Mouse (Mus musculus): Measurements from ENCODE around the gene Ift43. TPM values are rescaled to one million over a fixed set of nuclear protein-coding genes. Genes with fewer than 3 reads are reported as not detected.
A peak's percentile ranks its signal among the peaks of the same experiment; 100 is the strongest.

Gene Ift43
- polyA plus RNA-seq, 1 experiment from 2014 or later = 77.0 TPM

GRCm38 (mm10) chr12:86088042-86088441 is 5.7 kb downstream of the Ift43 start:
- Histone ChIP-seq H3K4me2 (replicated peaks; ENCODE audit: low read depth, low read length) (no peak overlapping the region), H3K27me3 (ENCODE audit: control insufficient read depth, insufficient read depth, low read length) (no peaks in the 10 kb centered on the region), H3K36me3 (ENCODE audit: control insufficient read depth, insufficient read depth, low read length) (peaks cover 5% of the 10 kb centered on the region), H3K9ac (ENCODE audit: low read depth, low read length) (no peak overlapping the region), H3K27ac (ENCODE audit: low read depth, low read length) (no peak overlapping the region), H3K9me3 (ENCODE audit: control insufficient read depth, low read length) (no peaks in the 10 kb centered on the region), H3K4me3 (ENCODE audit: low read length) (no peak overlapping the region), H3K4me1 (ENCODE audit: control insufficient read depth, insufficient read depth, low read length) (peaks cover 19% of the 10 kb centered on the region)
- ATAC-seq (ENCODE audit: low FRiP score, low TSS enrichment) = no peak
- 61% methylated on average over 7 of the region's 7 CpGs for WGBS

- no peak overlapping the region for H3K27ac ChIP-seq (ENCODE audit: low read depth, low read length)
- peaks cover 14% of the 10 kb centered on the region for H3K4me1 ChIP-seq (ENCODE audit: control insufficient read depth, insufficient read depth, low read length)
- H3K9me3 ChIP-seq (ENCODE audit: control insufficient read depth, low read length) = no peaks in the 10 kb centered on the region
- no peak overlapping the region for H3K4me3 ChIP-seq (ENCODE audit: low read length)
- no peaks in the 10 kb centered on the region for H3K27me3 ChIP-seq (ENCODE audit: control insufficient read depth, insufficient read depth, low read length)
- no peak overlapping the region for H3K4me2 ChIP-seq (replicated peaks; ENCODE audit: low read depth, low read length)
- ATAC-seq (ENCODE audit: low FRiP score, low TSS enrichment) = no peak
- H3K9ac ChIP-seq (ENCODE audit: low read depth, low read length) = no peak overlapping the region
- WGBS = 73% methylated on average over 4 of the region's 4 CpGs
- H3K36me3 ChIP-seq (ENCODE audit: control insufficient read depth, insufficient read depth, low read length) = peaks cover 3% of the 10 kb centered on the region
These were observed 8.4 kb downstream of the Ift43 start for GRCm38 (mm10) chr12:86090764-86091163.

GRCm38 (mm10) chr12:86091601-86092132 is 9.3 kb downstream of the Ift43 start:
- H3K27me3 ChIP-seq (ENCODE audit: control insufficient read depth, insufficient read depth, low read length) = no peaks in the 10 kb centered on the region
- H3K4me2 ChIP-seq (replicated peaks; ENCODE audit: low read depth, low read length) = no peak overlapping the region
- 29% methylated on average over 18 of the region's 18 CpGs for whole genome bisulfite sequencing
- no peak overlapping the region for H3K9ac ChIP-seq (ENCODE audit: low read depth, low read length)
- no peak overlapping the region for H3K4me3 ChIP-seq (ENCODE audit: low read length)
- peak; percentile 43 for ATAC-seq (ENCODE audit: low FRiP score, low TSS enrichment)
- H3K9me3 ChIP-seq (ENCODE audit: control insufficient read depth, low read length) = no peaks in the 10 kb centered on the region
- H3K4me1 ChIP-seq (ENCODE audit: control insufficient read depth, insufficient read depth, low read length) = peaks cover 14% of the 10 kb centered on the region
- H3K36me3 ChIP-seq (ENCODE audit: control insufficient read depth, insufficient read depth, low read length) = no peaks in the 10 kb centered on the region; the same call in 1 of the 2 replicates
- no peak overlapping the region for H3K27ac ChIP-seq (ENCODE audit: low read depth, low read length)

- 90% methylated on average over 4 of the region's 4 CpGs for WGBS
- Histone ChIP-seq H3K4me2 (replicated peaks; ENCODE audit: low read depth, low read length) (no peak overlapping the region), H3K4me3 (ENCODE audit: low read length) (no peak overlapping the region), H3K27ac (ENCODE audit: low read depth, low read length) (no peak overlapping the region), H3K36me3 (ENCODE audit: control insufficient read depth, insufficient read depth, low read length) (no peaks in the 10 kb centered on the region; the same call in 1 of the 2 replicates), H3K9ac (ENCODE audit: low read depth, low read length) (no peak overlapping the region), H3K4me1 (ENCODE audit: control insufficient read depth, insufficient read depth, low read length) (peaks cover 14% of the 10 kb centered on the region), H3K9me3 (ENCODE audit: control insufficient read depth, low read length) (no peaks in the 10 kb centered on the region), H3K27me3 (ENCODE audit: control insufficient read depth, insufficient read depth, low read length) (no peaks in the 10 kb centered on the region)
- ATAC-seq (ENCODE audit: low FRiP score, low TSS enrichment) = no peak
These were observed 11.7 kb downstream of the Ift43 start for GRCm38 (mm10) chr12:86094075-86094474.

- Histone ChIP-seq H3K4me3 (ENCODE audit: low read length) (no peak overlapping the region), H3K27me3 (ENCODE audit: control insufficient read depth, insufficient read depth, low read length) (no peaks in the 10 kb centered on the region), H3K27ac (ENCODE audit: low read depth, low read length) (no peak overlapping the region), H3K9me3 (ENCODE audit: control insufficient read depth, low read length) (no peaks in the 10 kb centered on the region), H3K4me2 (replicated peaks; ENCODE audit: low read depth, low read length) (no peak overlapping the region), H3K36me3 (ENCODE audit: control insufficient read depth, insufficient read depth, low read length) (no peaks in the 10 kb centered on the region), H3K4me1 (ENCODE audit: control insufficient read depth, insufficient read depth, low read length) (peaks cover 14% of the 10 kb centered on the region), H3K9ac (ENCODE audit: low read depth, low read length) (no peak overlapping the region)
- 90% methylated on average over 4 of the region's 4 CpGs for WGBS
- ATAC-seq (ENCODE audit: low FRiP score, low TSS enrichment) = no peak
These were observed 13.5 kb downstream of the Ift43 start for GRCm38 (mm10) chr12:86095806-86096205.

- Histone ChIP-seq H3K4me1 (ENCODE audit: control insufficient read depth, insufficient read depth, low read length) (no peaks in the 10 kb centered on the region), H3K4me3 (ENCODE audit: low read length) (no peak overlapping the region), H3K9ac (ENCODE audit: low read depth, low read length) (no peak overlapping the region), H3K9me3 (ENCODE audit: control insufficient read depth, low read length) (no peaks in the 10 kb centered on the region), H3K36me3 (ENCODE audit: control insufficient read depth, insufficient read depth, low read length) (no peaks in the 10 kb centered on the region), H3K27ac (ENCODE audit: low read depth, low read length) (no peak overlapping the region), H3K27me3 (ENCODE audit: control insufficient read depth, insufficient read depth, low read length) (no peaks in the 10 kb centered on the region), H3K4me2 (replicated peaks; ENCODE audit: low read depth, low read length) (no peak overlapping the region)
- 88% methylated on average over 11 of the region's 11 CpGs for WGBS
- no peak for ATAC-seq (ENCODE audit: low FRiP score, low TSS enrichment)
These were observed 15.4 kb downstream of the Ift43 start for GRCm38 (mm10) chr12:86097781-86098180.

- H3K4me3 ChIP-seq (ENCODE audit: low read length) = no peak overlapping the region
- H3K4me1 ChIP-seq (ENCODE audit: control insufficient read depth, insufficient read depth, low read length) = no peaks in the 10 kb centered on the region
- no peak for ATAC-seq (ENCODE audit: low FRiP score, low TSS enrichment)
- H3K27ac ChIP-seq (ENCODE audit: low read depth, low read length) = no peak overlapping the region
- H3K36me3 ChIP-seq (ENCODE audit: control insufficient read depth, insufficient read depth, low read length) = no peaks in the 10 kb centered on the region
- H3K27me3 ChIP-seq (ENCODE audit: control insufficient read depth, insufficient read depth, low read length) = no peaks in the 10 kb centered on the region
- WGBS = 82% methylated on average over 3 of the region's 3 CpGs
- no peak overlapping the region for H3K4me2 ChIP-seq (replicated peaks; ENCODE audit: low read depth, low read length)
- H3K9me3 ChIP-seq (ENCODE audit: control insufficient read depth, low read length) = no peaks in the 10 kb centered on the region
- H3K9ac ChIP-seq (ENCODE audit: low read depth, low read length) = no peak overlapping the region
These were observed 18.4 kb downstream of the Ift43 start for GRCm38 (mm10) chr12:86100711-86101110.

GRCm38 (mm10) chr12:86102686-86103085 is 20.3 kb downstream of the Ift43 start:
- Histone ChIP-seq H3K4me3 (ENCODE audit: low read length) (no peak overlapping the region), H3K4me2 (replicated peaks; ENCODE audit: low read depth, low read length) (no peak overlapping the region), H3K27ac (ENCODE audit: low read depth, low read length) (no peak overlapping the region), H3K4me1 (ENCODE audit: control insufficient read depth, insufficient read depth, low read length) (no peaks in the 10 kb centered on the region), H3K9ac (ENCODE audit: low read depth, low read length) (no peak overlapping the region), H3K27me3 (ENCODE audit: control insufficient read depth, insufficient read depth, low read length) (no peaks in the 10 kb centered on the region), H3K36me3 (ENCODE audit: control insufficient read depth, insufficient read depth, low read length) (no peaks in the 10 kb centered on the region; the same call in 1 of the 2 replicates), H3K9me3 (ENCODE audit: control insufficient read depth, low read length) (no peaks in the 10 kb centered on the region)
- no peak for ATAC-seq (ENCODE audit: low FRiP score, low TSS enrichment)
- WGBS = 91% methylated on average over 8 of the region's 8 CpGs

- no peaks in the 10 kb centered on the region for H3K9me3 ChIP-seq (ENCODE audit: control insufficient read depth, low read length)
- H3K4me2 ChIP-seq (replicated peaks; ENCODE audit: low read depth, low read length) = no peak overlapping the region
- H3K4me1 ChIP-seq (ENCODE audit: control insufficient read depth, insufficient read depth, low read length) = no peaks in the 10 kb centered on the region
- no peak for ATAC-seq (ENCODE audit: low FRiP score, low TSS enrichment)
- no peaks in the 10 kb centered on the region; the same call in 1 of the 2 replicates for H3K36me3 ChIP-seq (ENCODE audit: control insufficient read depth, insufficient read depth, low read length)
- H3K4me3 ChIP-seq (ENCODE audit: low read length) = no peak overlapping the region
- no peak overlapping the region for H3K9ac ChIP-seq (ENCODE audit: low read depth, low read length)
- H3K27me3 ChIP-seq (ENCODE audit: control insufficient read depth, insufficient read depth, low read length) = no peaks in the 10 kb centered on the region
- H3K27ac ChIP-seq (ENCODE audit: low read depth, low read length) = no peak overlapping the region
- WGBS = 81% methylated on average over 11 of the region's 11 CpGs
These were observed 21.1 kb downstream of the Ift43 start for GRCm38 (mm10) chr12:86103391-86103790.

Data from kidney, embryonic 14.5 days (tissue).